Mouse (Mus musculus) ES-Bruce4 (cell line): ENCODE measurements at regions not wholly inside any gene's neighbourhood (a gene's known extent, or its start where the extent isn't known, plus 50 kb on each side); places are given as distances from the start of the nearest gene placed in this dataset.
A peak's percentile ranks its signal among the peaks of the same experiment; 100 is the strongest.

Experiments
- H3K27ac ChIP-seq: 2 replicates; pipeline ENCODE4 v1.5.1; 2012; ENCODE audit warnings: low read length, inconsistent platforms; ENCODE audit not compliant: insufficient read depth
- H3K27me3 ChIP-seq: 2 replicates; pipeline ENCODE4 v1.6.1; 2012; ENCODE audit warnings: mild to moderate bottlenecking, low read length, inconsistent platforms; ENCODE audit not compliant: control insufficient read depth, poor library complexity, insufficient read depth, severe bottlenecking
- H3K36me3 ChIP-seq: 2 replicates; pipeline ENCODE4 v1.6.1; 2012; ENCODE audit warnings: inconsistent platforms, mild to moderate bottlenecking, low read length, moderate library complexity; ENCODE audit not compliant: control insufficient read depth, poor library complexity, insufficient read depth, severe bottlenecking
- H3K4me1 ChIP-seq: one replicate; pipeline ENCODE4 v1.8.1; 2011; ENCODE audit warnings: low read length; ENCODE audit not compliant: control insufficient read depth, insufficient read depth
- H3K4me3 ChIP-seq: 2 replicates; pipeline ENCODE4 v1.5.1; 2011; ENCODE audit warnings: low read depth, mild to moderate bottlenecking, low read length
- H3K9ac ChIP-seq: 2 replicates; pipeline ENCODE4 v1.6.1; 2012; ENCODE audit warnings: low read depth, mild to moderate bottlenecking, inconsistent platforms; ENCODE audit not compliant: poor library complexity, severe bottlenecking
- H3K9me3 ChIP-seq: replicated peaks from 2 replicates; pipeline ENCODE4 v1.6.1; 2012; ENCODE audit warnings: mild to moderate bottlenecking, low read length, inconsistent platforms; ENCODE audit not compliant: control insufficient read depth, poor library complexity, insufficient read depth, severe bottlenecking
- CTCF ChIP-seq: IDR thresholded peaks from one replicate; pipeline ENCODE4 v1.8.1; 2011; ENCODE audit warnings: low read depth, low read length
- EP300 ChIP-seq: IDR thresholded peaks from 2 replicates; pipeline ENCODE4 v1.6.1; 2011; ENCODE audit warnings: low read depth, low read length; ENCODE audit not compliant: insufficient read depth
- POLR2A ChIP-seq: IDR thresholded peaks from one replicate; pipeline ENCODE4 v1.8.1; 2011; ENCODE audit warnings: low read length; ENCODE audit not compliant: insufficient read depth

- Histone ChIP-seq H3K4me1 (peaks cover 3% of the 10 kb centered on the region), H3K27ac (peak overlapping the region; percentile 56)
These were observed 398.0 kb downstream of the Prim2 start for GRCm38 (mm10) chr1:33271437-33272145.

GRCm38 (mm10) chr1:33269162-33269561 lies 400.4 kb downstream of the Prim2 start:
- peaks cover 3% of the 10 kb centered on the region for H3K4me1 ChIP-seq
- no peak for TF ChIP-seq POLR2A
- H3K36me3 ChIP-seq = no peaks in the 10 kb centered on the region
- H3K4me3 ChIP-seq = no peak overlapping the region
- H3K9ac ChIP-seq = no peak overlapping the region
- H3K9me3 ChIP-seq = no peaks in the 10 kb centered on the region
- no peaks in the 10 kb centered on the region for H3K27me3 ChIP-seq
- no peak overlapping the region for H3K27ac ChIP-seq

More at GRCm38 (mm10) chr1:33271437-33272145, 398.0 kb downstream of the Prim2 start:
- Histone ChIP-seq H3K9me3 (0 out of 2 replicates have a peak, but pooled peaks cover under 1% of the 10 kb centered on the region), H3K9ac (no peak overlapping the region), H3K4me3 (no peak overlapping the region), H3K36me3 (no peaks in the 10 kb centered on the region), H3K27me3 (no peaks in the 10 kb centered on the region)
- no peak for TF ChIP-seq CTCF
- TF ChIP-seq POLR2A = no peak
- TF ChIP-seq EP300 = no peak

- Histone ChIP-seq H3K9me3 (no peaks in the 10 kb centered on the region), H3K9ac (no peak overlapping the region), H3K36me3 (no peaks in the 10 kb centered on the region), H3K27me3 (no peaks in the 10 kb centered on the region), H3K4me1 (no peaks in the 10 kb centered on the region), H3K4me3 (no peak overlapping the region), H3K27ac (no peak overlapping the region)
- TF ChIP-seq POLR2A = no peak
- no peak for TF ChIP-seq CTCF
- TF ChIP-seq EP300 = no peak
These were observed 403.7 kb downstream of the Prim2 start for GRCm38 (mm10) chr1:33265731-33266415.

GRCm38 (mm10) chr1:33249474-33249873 lies 420.1 kb downstream of the Prim2 start:
- Histone ChIP-seq H3K9ac (no peak overlapping the region), H3K4me1 (no peaks in the 10 kb centered on the region), H3K27me3 (no peaks in the 10 kb centered on the region), H3K9me3 (no peaks in the 10 kb centered on the region), H3K4me3 (no peak overlapping the region), H3K27ac (no peak overlapping the region), H3K36me3 (no peaks in the 10 kb centered on the region)
- TF ChIP-seq CTCF (no peak), POLR2A (no peak), EP300 (no peak)

- no peaks in the 10 kb centered on the region for H3K4me1 ChIP-seq
- H3K27ac ChIP-seq = no peak overlapping the region
- no peaks in the 10 kb centered on the region for H3K9me3 ChIP-seq
- H3K36me3 ChIP-seq = no peaks in the 10 kb centered on the region
- H3K4me3 ChIP-seq = no peak overlapping the region
- no peak for TF ChIP-seq POLR2A
- TF ChIP-seq CTCF = no peak
- no peak for TF ChIP-seq EP300
- H3K9ac ChIP-seq = no peak overlapping the region
- no peaks in the 10 kb centered on the region for H3K27me3 ChIP-seq
These were observed 422.5 kb downstream of the Prim2 start for GRCm38 (mm10) chr1:33247076-33247475.

- H3K27me3 ChIP-seq = no peaks in the 10 kb centered on the region
- no peaks in the 10 kb centered on the region for H3K9me3 ChIP-seq
- no peak for TF ChIP-seq POLR2A
- no peak for TF ChIP-seq CTCF
- TF ChIP-seq EP300 = no peak
- H3K36me3 ChIP-seq = no peaks in the 10 kb centered on the region
- H3K27ac ChIP-seq = no peak overlapping the region
- no peaks in the 10 kb centered on the region for H3K4me1 ChIP-seq
- H3K9ac ChIP-seq = no peak overlapping the region
- no peak overlapping the region for H3K4me3 ChIP-seq
These were observed 424.4 kb downstream of the Prim2 start for GRCm38 (mm10) chr1:33245186-33245585.
